Mouse (Mus musculus): ENCODE measurements around the gene Ufl1. TPM values are rescaled to one million over a fixed set of nuclear protein-coding genes. Genes with fewer than 3 reads are reported as not detected.
A peak's percentile ranks its signal among the peaks of the same experiment; 100 is the strongest.
"Not testable (repeated sequence)": the region's sequence is repeated elsewhere in the genome, so short reads cannot be mapped to it uniquely, and the experiment has no call there.

Ufl1 gene
- polyA plus RNA-seq (2014; fragmentation: Nextera tagmentation; extraction: Ambion mirVana): 33.2 and 39.1 TPM in 2 replicates

DNA sequence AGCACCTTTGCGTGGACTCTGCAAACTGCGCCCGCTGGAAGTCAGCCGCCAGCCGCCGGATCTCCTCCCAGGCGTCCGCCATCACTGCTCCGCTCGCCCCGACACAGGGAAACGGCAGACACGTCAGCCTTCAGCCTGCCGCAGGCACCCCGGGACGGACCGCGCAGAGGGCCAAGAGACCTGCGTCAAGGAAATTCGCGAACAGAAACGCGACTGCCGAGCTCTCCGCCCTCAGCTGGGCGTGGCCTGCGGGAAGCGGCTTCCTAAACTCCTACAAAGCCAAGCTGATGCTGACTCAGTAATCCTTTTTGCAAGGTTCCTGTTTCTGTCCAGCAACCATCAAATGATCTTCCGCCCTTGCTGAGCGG is at the start of gene Ufl1:
Gene Ufl1, minus strand, starts transcription at position 151 of the 368 bp plus-strand sequence.
- no peaks in the 10 kb centered on the region for H3K27me3 ChIP-seq (ENCODE audit: control insufficient read depth, insufficient read depth, low read length)
- H3K4me1 ChIP-seq (ENCODE audit: control insufficient read depth, insufficient read depth, low read length): 0 out of 2 replicates have a peak, but pooled peaks cover 3% of the 10 kb centered on the region
- no peaks in the 10 kb centered on the region for H3K9me3 ChIP-seq (ENCODE audit: control insufficient read depth, low read length)
- H3K9ac ChIP-seq (ENCODE audit: low read length): peak within 1 kb of the TSS; percentile 77
- no peaks in the 10 kb centered on the region for H3K36me3 ChIP-seq (ENCODE audit: control insufficient read depth, insufficient read depth, low read length)
- peak within 1 kb of the TSS; percentile 55 for H3K4me2 ChIP-seq (ENCODE audit: low read depth)
- H3K27ac ChIP-seq (ENCODE audit: low read depth, low read length): peak within 1 kb of the TSS; percentile 93
- ATAC-seq (ENCODE audit: insufficient read depth, low FRiP score, low TSS enrichment) (peak; percentile 98), DNase-seq (ENCODE audit: low spot score) (peak; percentile 96)
- H3K4me3 ChIP-seq (ENCODE audit: low read depth, low read length): peak within 1 kb of the TSS; percentile 72
- WGBS: under 1% methylated on average over 30 of the region's 30 CpGs

DNA sequence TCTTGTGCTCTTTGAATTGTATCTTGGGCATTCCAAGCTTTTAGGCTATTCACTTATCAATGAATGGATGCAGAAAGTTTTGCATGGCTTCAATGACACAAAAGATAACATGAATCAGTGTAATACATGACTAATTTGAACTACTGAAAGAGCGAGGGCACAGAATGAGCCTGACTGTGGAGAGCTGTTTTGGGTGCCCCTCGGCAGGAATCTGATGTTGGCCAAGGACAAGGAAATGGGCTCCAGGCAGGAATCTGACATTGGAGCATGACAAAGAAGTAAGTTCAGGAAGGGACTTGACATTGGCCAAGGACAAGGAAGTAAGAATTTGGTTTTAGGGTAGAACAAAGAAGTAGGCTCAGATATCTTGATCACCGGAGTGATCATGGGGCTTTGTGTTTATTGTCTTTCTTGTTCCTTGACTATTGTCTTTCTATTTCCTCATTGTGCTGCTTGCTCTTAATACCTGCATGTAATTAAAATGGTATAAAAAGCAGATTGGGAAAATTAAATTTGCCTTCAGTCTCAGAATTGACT is 44.1 kb upstream of the Ufl1 start:
- DNase-seq (ENCODE audit: low spot score) (no peak), ATAC-seq (ENCODE audit: insufficient read depth, low FRiP score, low TSS enrichment) (no peak)
- H3K9ac ChIP-seq (ENCODE audit: low read length): no peak overlapping the region
- H3K36me3 ChIP-seq (ENCODE audit: control insufficient read depth, insufficient read depth, low read length): no peaks in the 10 kb centered on the region
- no peaks in the 10 kb centered on the region for H3K9me3 ChIP-seq (ENCODE audit: control insufficient read depth, low read length)
- no peaks in the 10 kb centered on the region for H3K4me1 ChIP-seq (ENCODE audit: control insufficient read depth, insufficient read depth, low read length)
- WGBS: 94% methylated on average over 3 of the region's 3 CpGs
- H3K4me3 ChIP-seq (ENCODE audit: low read depth, low read length): no peak overlapping the region
- no peaks in the 10 kb centered on the region for H3K27me3 ChIP-seq (ENCODE audit: control insufficient read depth, insufficient read depth, low read length)
- no peak overlapping the region for H3K27ac ChIP-seq (ENCODE audit: low read depth, low read length)
- no peak overlapping the region for H3K4me2 ChIP-seq (ENCODE audit: low read depth)

DNA sequence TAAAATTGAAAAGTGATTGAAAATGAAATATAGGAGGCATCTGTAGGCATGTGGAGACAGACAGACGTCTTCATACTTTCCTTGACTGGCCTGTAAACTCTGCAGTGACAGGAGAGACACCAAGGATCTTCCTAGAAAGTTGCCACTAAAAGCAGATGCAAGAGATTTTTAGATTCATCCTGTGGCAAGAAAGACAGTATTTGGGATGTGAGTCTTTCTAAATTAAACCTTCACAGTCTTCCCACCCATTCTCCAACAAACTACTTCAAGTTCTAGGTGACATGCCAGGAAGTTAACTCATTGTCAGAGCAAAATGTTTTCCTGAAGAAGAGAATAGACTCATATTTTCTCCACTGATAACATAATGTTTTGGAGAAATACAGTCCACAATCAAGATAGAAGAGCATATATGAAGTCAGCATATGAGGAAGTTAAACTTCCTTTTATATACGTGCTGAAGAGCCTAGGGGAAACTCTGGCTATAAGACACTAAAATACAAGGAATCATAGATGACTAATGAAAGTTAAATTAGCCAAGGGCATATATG is 41.1 kb upstream of the Ufl1 start:
- H3K9ac ChIP-seq (ENCODE audit: low read length): no peak overlapping the region
- 76% methylated on average over 2 of the region's 2 CpGs for WGBS
- no peaks in the 10 kb centered on the region for H3K27me3 ChIP-seq (ENCODE audit: control insufficient read depth, insufficient read depth, low read length)
- H3K4me2 ChIP-seq (ENCODE audit: low read depth): no peak overlapping the region
- H3K27ac ChIP-seq (ENCODE audit: low read depth, low read length): no peak overlapping the region
- no peak for DNase-seq (ENCODE audit: low spot score)
- ATAC-seq (ENCODE audit: insufficient read depth, low FRiP score, low TSS enrichment): no peak
- no peaks in the 10 kb centered on the region for H3K36me3 ChIP-seq (ENCODE audit: control insufficient read depth, insufficient read depth, low read length)
- no peaks in the 10 kb centered on the region for H3K4me1 ChIP-seq (ENCODE audit: control insufficient read depth, insufficient read depth, low read length)
- no peaks in the 10 kb centered on the region for H3K9me3 ChIP-seq (ENCODE audit: control insufficient read depth, low read length)
- no peak overlapping the region for H3K4me3 ChIP-seq (ENCODE audit: low read depth, low read length)

DNA sequence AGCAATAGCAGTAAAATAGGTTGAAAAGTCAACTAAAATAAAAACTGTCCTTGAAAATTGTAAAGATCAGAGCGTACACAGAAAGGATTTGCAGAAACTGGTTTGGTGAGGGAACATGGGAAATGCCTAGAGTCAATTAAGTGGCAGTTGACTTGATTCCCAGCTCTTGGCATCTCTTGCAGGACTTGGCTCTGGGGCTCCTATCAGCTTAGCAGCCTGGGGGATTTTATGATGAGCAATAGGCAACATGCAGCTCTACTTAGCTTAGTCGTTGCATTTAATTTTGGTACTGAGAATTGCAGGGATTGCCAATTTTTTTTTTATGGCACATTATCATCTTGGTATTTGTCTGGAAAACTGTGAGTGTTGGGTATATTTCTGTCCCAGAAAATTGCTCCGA is 32.1 kb upstream of the Ufl1 start:
- Histone ChIP-seq H3K9me3 (ENCODE audit: control insufficient read depth, low read length) (no peaks in the 10 kb centered on the region), H3K4me3 (ENCODE audit: low read depth, low read length) (no peak overlapping the region), H3K36me3 (ENCODE audit: control insufficient read depth, insufficient read depth, low read length) (no peaks in the 10 kb centered on the region), H3K4me2 (ENCODE audit: low read depth) (no peak overlapping the region), H3K4me1 (ENCODE audit: control insufficient read depth, insufficient read depth, low read length) (no peaks in the 10 kb centered on the region), H3K27me3 (ENCODE audit: control insufficient read depth, insufficient read depth, low read length) (no peaks in the 10 kb centered on the region), H3K27ac (ENCODE audit: low read depth, low read length) (no peak overlapping the region), H3K9ac (ENCODE audit: low read length) (no peak overlapping the region)
- 79% methylated on average over 3 of the region's 3 CpGs for WGBS
- ATAC-seq (ENCODE audit: insufficient read depth, low FRiP score, low TSS enrichment) (no peak), DNase-seq (ENCODE audit: low spot score) (no peak)

DNA sequence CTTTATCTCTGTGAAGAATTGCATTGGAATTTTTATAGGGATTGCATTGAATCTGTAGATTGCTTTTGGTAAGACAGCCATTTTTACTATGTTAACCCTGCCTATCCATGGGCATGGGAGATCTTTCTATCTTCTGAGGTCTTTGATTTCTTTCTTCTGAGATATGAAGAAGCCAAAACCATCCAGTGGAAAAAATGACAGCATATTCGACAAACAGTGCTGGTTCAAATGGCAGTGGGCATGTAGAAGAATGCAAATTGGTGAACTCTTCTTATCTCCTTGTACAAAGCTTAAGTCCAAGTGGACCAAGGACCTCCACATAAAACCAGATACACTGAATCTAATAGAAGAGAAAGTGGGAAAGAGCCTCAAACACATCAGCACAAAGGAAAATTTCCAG is 3.4 kb upstream of the Ufl1 start:
- 79% methylated on average over 1 of the region's 1 CpGs for WGBS
- DNase-seq (ENCODE audit: low spot score): not testable (repeated sequence)

DNA sequence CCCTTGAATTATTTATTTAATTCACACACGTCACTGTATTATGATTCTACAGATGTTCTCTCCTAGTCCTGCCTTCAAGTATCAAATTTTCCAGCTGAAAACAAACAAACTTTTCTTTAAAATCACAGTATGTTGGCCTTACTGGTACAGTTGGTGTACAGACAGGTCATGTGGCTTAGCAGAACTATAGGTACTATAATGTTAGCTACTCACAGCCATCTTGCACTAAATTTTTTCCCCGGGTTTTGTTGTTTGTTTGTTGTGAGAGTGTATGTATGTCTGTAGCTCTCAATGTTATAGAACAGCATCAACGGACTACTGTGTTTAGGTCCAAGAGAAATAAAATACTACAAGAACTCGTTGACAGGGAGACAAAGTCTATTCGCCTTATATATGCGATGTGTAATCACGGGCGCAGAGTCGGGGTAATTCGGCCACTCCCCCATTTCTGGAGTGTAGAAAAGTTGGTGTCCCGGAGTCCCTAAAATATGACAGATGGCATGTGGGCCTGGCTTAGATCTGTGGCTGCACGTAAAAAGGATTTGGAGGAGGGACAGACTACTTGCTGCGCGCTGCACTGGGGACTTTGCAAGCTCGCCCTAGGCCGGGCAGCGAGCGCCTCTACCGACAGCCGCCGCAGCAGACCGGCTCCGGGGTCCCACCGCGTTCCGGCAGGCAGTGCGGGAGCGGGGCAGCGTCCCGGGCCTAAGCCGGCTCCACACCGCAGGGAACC is 517 bp downstream of the Ufl1 start:
- H3K36me3 ChIP-seq (ENCODE audit: control insufficient read depth, insufficient read depth, low read length): no peaks in the 10 kb centered on the region
- 3% methylated on average over 32 of the region's 32 CpGs for WGBS
- H3K27ac ChIP-seq (ENCODE audit: low read depth, low read length): peak overlapping the region; percentile 93
- H3K27me3 ChIP-seq (ENCODE audit: control insufficient read depth, insufficient read depth, low read length): no peaks in the 10 kb centered on the region
- DNase-seq (ENCODE audit: low spot score): peak; percentile 12
- ATAC-seq (ENCODE audit: insufficient read depth, low FRiP score, low TSS enrichment): peak; percentile 87
- H3K9ac ChIP-seq (ENCODE audit: low read length): peak overlapping the region; percentile 77
- H3K4me3 ChIP-seq (ENCODE audit: low read depth, low read length): peak overlapping the region; percentile 72
- H3K4me2 ChIP-seq (ENCODE audit: low read depth): peak overlapping the region; percentile 55
- no peaks in the 10 kb centered on the region for H3K9me3 ChIP-seq (ENCODE audit: control insufficient read depth, low read length)
- H3K4me1 ChIP-seq (ENCODE audit: control insufficient read depth, insufficient read depth, low read length): 0 out of 2 replicates have a peak, but pooled peaks cover 3% of the 10 kb centered on the region

More for the DNA sequence above, 3.4 kb upstream of the Ufl1 start:
- not testable (repeated sequence) for H3K9ac ChIP-seq (ENCODE audit: low read length); H3K27ac ChIP-seq (ENCODE audit: low read depth, low read length); H3K9me3 ChIP-seq (ENCODE audit: control insufficient read depth, low read length); H3K36me3 ChIP-seq (ENCODE audit: control insufficient read depth, insufficient read depth, low read length); H3K4me2 ChIP-seq (ENCODE audit: low read depth); ATAC-seq (ENCODE audit: insufficient read depth, low FRiP score, low TSS enrichment); H3K27me3 ChIP-seq (ENCODE audit: control insufficient read depth, insufficient read depth, low read length); H3K4me3 ChIP-seq (ENCODE audit: low read depth, low read length); H3K4me1 ChIP-seq (ENCODE audit: control insufficient read depth, insufficient read depth, low read length)

DNA sequence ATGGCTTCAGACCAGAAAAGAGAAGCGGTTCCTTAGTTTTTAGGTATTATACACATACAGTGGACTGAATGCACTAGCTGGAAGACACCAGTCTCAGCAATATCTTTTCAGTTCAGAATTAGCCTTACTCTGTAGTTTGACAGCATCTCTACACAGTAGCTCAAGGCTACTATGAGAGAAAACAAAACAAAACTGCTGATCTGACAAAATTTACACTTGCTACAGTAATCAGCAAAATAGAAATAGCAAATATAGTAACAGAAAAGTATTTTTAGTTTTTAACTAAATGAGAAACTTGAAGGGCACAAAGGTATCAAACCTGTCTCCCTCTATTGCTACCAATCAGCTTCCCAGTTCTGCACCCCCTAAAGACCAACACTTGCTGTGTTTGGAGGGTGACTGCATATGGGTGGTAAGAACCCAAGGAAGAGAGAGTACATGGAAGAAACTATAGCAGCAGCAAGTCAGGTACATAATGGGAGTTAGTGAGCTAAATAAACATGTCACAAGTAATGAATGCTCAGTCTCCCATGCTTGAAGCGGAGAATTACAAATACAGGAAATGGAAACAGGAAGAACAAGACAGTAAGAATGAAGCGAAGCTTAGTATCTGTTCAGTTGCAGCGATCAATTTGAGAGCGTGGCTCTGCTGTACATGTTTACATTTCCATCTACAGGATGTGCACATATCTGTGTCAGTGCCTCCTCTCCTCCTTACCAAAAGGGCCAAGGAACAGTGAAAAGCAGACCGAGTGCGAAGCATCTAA is 8.6 kb downstream of the Ufl1 start:
- no peaks in the 10 kb centered on the region for H3K27me3 ChIP-seq (ENCODE audit: control insufficient read depth, insufficient read depth, low read length)
- no peak overlapping the region for H3K27ac ChIP-seq (ENCODE audit: low read depth, low read length)
- H3K4me2 ChIP-seq (ENCODE audit: low read depth): no peak overlapping the region
- H3K4me3 ChIP-seq (ENCODE audit: low read depth, low read length): no peak overlapping the region
- H3K9me3 ChIP-seq (ENCODE audit: control insufficient read depth, low read length): no peaks in the 10 kb centered on the region
- H3K9ac ChIP-seq (ENCODE audit: low read length): no peak overlapping the region
- no peaks in the 10 kb centered on the region for H3K4me1 ChIP-seq (ENCODE audit: control insufficient read depth, insufficient read depth, low read length)
- no peak for DNase-seq (ENCODE audit: low spot score)
- no peak for ATAC-seq (ENCODE audit: insufficient read depth, low FRiP score, low TSS enrichment)
- H3K36me3 ChIP-seq (ENCODE audit: control insufficient read depth, insufficient read depth, low read length): peaks cover 5% of the 10 kb centered on the region
- 88% methylated on average over 7 of the region's 7 CpGs for WGBS

DNA sequence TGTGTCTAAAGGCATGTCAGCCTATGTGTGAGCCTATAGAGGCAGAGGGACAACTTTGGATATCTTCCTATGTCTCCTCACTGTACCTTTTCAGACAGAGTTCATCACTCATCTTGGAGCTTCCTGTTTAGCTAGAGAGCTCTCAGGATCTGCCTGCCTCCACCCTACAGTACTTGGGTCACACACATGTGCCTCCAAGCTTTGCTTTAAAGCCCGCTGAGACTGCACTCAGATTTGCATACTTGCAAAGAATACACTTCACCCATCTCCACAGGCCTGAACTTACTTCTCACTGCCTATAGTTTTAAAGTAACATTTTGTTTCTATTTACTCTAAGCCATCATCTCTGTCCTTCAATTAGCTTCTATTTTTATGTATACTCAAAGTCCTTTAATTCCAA is 9.7 kb downstream of the Ufl1 start:
- no peak overlapping the region for H3K27ac ChIP-seq (ENCODE audit: low read depth, low read length)
- no peaks in the 10 kb centered on the region for H3K9me3 ChIP-seq (ENCODE audit: control insufficient read depth, low read length)
- H3K9ac ChIP-seq (ENCODE audit: low read length): no peak overlapping the region
- DNase-seq (ENCODE audit: low spot score) (no peak), ATAC-seq (ENCODE audit: insufficient read depth, low FRiP score, low TSS enrichment) (no peak)
- H3K4me1 ChIP-seq (ENCODE audit: control insufficient read depth, insufficient read depth, low read length): no peaks in the 10 kb centered on the region
- no peak overlapping the region for H3K4me3 ChIP-seq (ENCODE audit: low read depth, low read length)
- 90% methylated on average over 1 of the region's 1 CpGs for WGBS
- no peak overlapping the region for H3K4me2 ChIP-seq (ENCODE audit: low read depth)
- no peaks in the 10 kb centered on the region for H3K27me3 ChIP-seq (ENCODE audit: control insufficient read depth, insufficient read depth, low read length)
- H3K36me3 ChIP-seq (ENCODE audit: control insufficient read depth, insufficient read depth, low read length): peaks cover 5% of the 10 kb centered on the region
